In genomic region chr13:113549021-113549420, GRCm38 (mm10) we compare ENCODE assay signal across 19 mouse cellular contexts.
"Had no signal": no experiment of that assay in that cellular context is flagged by ENCODE, and none has a peak within 500 bp of the region (broad histone marks: within the 10 kb centered on the region; RNA-seq: fewer than 3 reads in every experiment).

No protein-coding gene starts in this region.

- DNase-seq: gastrocnemius, postnatal 14 days; gastrocnemius, postnatal 36 days; heart, adult 11 months; heart, adult 2 months; heart, postnatal 14 days; heart, postnatal 36 days; kidney, adult 18-20 months; kidney, adult 8-10 months; kidney, postnatal 10 days; kidney, postnatal 25 days; kidney, postnatal 4 days; layer of hippocampus, adult 9-11 months; layer of hippocampus, postnatal 36 days; left cerebral cortex, postnatal 4 days had no signal

- ATAC-seq: hindbrain, postnatal 0 days; inflammation-experienced regulatory T-cells, adult 6 months; intestine, embryonic 15.5 days; intestine, postnatal 0 days; liver, embryonic 12.5 days had no signal
